Mouse (Mus musculus) cerebellum, adult 11 months (tissue): ENCODE results near the gene Hccs.
A peak's percentile ranks its signal among the peaks of the same experiment; 100 is the strongest.
"Not testable (repeated sequence)": the region's sequence is repeated elsewhere in the genome, so short reads cannot be mapped to it uniquely, and the experiment has no call there.

Experiments used
- DNase-seq: peaks from one replicate; pipeline ENCODE4 v3.0.0; 2022

The Hccs gene

DNA sequence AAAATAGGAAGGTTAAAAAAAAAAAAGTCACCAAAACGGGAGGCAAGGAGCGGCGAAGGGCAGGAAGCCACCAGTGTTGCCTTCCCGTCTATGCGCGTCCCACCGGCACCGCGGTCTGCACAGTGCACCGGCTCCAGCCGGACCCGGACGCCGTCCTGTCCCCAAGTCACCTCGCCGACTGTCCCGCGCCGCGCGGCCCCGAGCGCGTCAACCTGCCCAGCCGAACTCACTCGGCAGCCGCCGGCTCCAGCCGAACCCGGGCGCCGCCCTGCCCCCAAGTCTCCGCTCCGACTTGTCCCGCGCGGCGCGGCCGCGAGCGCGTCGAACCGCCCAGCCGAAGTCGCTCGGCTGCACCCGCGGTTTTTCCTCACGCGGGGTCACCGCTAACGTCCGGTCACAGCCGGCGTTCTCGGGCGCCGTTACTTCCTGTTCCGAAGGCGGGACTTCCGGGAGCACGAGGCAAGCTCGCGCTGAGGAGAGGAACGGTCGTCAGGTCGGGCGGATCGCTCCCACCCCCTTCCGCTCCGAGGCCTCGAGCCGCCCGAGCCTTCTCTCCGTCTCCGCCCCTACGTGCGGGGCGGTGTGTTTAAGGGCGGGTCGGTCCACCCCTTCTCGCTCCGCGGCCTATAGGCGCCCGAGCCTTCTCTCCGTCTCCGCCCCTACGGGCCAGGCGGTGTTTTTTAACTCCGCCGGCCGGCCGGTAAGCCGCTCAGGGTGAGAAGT lies at the start of gene Hccs:
Gene Hccs, minus strand, starts transcription at position 428 of the 723 bp plus-strand sequence.
- peak; percentile 82 for DNase-seq

DNA sequence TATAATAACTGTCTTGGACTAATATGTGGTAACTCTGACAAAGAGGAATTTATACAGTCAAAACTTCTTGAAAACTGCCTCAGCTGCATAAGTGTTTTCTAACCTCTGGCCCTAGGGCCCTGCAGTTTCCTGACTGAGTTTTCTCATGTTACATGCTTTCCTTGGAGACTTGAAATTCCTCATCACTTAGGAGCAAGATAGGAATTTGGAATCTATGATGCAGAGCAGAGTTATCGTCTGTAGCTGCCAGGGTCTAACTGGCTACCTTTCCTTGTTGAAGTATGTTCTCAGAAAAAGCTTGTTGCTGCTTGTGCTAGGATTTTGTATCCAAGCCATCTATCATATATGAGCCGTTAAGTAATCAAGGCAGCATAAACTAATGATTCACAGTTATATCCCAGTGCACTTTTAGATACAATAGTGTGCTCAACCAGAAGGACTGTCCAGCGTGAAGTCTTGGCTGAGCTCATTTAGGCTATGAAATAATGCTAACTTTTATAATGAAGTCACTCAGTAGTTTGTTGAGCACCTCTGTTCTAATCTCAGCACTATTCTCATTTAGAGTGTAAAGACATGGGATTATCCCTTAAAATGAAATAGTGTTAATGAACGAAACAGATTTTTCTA lies 37.1 kb upstream of the Hccs start:
- DNase-seq: no peak

DNA sequence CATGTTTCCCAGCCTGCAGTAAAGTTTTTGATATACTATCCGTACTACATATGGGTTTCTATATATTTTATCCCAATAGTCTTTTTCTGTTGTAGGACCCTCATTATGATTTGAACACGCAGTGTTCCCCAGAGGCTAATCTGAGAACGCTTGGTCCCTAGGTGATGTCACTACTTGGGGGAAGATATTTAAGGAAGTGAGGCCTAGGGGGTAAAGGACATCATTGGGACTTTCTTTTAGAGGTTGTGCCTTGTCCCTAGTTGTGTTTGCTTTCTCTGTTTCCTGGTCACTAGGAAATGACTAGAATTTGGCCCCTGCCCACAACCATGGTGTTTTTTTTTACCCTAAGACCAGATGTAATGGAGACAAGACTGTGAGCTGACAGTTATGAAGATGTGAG lies 18.0 kb upstream of the Hccs start:
- no peak for DNase-seq

DNA sequence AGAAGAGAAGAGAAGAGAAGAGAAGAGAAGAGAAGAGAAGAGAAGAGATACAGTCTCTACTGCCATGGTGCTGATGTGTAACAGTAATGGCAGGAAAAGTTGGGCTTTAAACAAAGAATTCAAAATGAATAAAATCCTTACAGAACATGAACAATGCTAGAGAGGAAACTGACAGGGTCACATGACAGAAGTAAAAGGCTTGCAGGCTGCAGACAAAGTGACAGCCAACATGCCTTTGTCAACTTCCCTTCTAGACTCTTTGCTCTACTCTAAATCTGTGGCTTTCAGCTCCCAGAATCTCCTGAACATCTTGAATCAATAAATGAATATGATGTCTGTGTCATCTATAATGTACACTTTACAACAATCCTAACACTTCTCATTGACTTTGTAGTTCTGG lies 17.4 kb upstream of the Hccs start:
- DNase-seq: no peak

DNA sequence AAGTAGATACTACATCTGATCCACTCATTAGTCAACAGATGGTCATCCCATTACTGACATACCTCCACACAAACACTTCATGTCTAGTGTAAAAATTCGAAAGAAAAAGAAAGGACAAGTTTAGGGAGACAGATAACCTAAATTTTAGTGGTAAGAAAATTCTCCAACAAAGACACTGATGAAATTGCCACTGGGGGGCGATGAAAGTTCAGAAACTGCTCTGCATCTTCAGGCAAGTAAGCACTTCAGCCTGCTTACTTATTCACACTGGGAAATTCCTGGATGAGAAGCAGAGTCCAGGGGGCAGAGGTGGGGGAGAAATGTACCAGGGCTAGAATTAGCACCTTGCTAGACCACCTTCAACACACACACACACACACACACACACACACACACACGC lies 12.1 kb upstream of the Hccs start:
- no peak for DNase-seq

DNA sequence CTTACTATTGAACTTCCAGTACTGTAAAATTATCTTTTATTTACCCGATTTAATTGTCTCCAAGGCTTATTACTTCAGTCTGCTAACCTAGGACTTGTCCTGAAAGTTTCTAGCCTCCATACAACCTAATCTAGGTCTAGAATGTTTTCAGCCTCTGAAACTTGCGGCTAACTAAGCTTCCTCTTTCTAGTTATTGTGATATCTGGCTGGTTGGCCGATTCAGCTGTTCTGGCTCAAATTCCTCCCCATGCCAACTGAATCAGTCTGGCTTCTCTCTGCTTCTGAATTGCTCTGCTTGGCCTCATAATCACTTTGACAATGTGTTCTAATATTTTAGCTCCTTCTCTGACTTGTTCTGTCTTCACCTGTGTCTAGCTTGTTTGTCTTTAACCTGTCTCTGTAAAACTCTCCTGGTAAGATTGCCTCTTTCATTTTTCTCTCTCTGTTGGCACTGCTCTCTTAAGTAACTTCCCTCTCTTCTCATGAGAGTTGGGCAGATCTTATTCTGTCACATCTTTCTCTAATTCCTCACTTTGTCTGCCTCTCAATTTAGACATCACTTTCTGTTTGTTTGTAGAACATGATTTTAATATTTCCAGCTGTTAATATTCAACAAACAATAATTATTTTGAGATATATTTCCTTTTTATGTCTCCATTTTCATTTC lies 5.9 kb upstream of the Hccs start:
- no peak for DNase-seq

DNA sequence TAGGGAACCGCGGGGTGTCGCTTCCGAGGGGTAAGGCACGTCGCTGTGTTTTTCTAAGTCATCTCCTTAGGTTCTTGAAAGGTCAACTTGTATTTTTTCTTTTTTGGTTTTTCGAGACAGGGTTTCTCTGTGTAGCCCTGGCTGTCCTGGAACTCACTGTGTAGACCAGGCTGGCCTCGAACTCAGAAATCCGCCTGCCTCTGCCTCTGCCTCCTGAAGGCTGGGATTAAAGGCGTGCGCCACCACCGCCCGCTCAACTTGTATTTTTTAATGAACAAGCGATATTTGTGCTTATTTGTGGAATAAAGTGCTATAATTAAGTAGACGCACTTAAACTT lies 465 bp upstream of the Hccs start:
- DNase-seq: not testable (repeated sequence)

DNA sequence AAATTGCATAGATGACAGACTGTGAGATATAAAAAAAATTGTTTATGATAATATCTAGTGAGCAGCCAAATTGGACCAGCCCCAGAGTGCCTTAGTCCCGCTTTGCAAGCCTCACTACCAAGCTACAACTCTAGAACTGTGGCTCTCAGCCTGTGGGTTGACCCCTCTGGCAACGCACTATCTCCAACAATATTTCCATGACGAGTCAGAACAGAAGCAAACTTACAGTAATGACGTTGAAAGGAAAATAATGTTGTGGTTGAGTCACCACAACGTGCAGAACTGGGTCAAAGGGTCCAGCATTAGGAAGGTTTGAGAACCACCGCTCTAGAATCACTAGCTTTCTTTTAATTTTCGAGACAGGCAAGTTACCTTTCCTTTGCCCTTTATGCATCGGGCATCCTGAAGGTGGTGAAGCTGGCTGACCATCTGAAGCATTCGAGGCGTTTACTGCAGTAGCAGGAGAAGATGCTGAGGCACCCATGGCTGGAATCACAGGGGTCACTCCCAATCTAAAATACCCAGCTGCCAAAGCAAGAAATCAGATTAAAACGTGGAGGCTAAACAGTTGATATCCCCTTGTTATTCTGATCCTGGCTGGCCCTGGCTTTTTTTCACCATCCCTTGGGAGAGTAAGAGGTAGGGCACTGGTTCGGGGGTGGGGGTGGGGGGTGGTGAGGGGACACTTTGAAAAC lies 959 bp downstream of the Hccs start:
- DNase-seq: no peak

DNA sequence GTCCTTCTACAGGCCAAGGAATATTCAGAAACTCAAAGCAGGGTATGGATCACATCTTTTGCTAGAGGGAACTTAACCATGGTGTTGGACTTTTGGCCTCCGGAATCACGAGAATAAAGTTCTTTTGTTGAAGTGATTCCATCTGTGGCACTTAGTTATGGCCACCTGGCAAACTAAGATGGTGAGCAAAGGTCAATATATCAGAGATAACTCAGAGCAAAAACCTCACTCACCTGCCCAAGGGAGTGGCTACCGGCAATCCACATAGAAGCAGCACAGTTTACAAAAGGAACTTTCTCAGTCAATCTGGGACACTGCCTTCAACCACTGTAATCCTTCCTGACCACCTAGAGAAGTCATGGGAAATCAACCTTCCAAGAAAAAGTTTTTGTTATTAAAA lies 11.6 kb downstream of the Hccs start:
- no peak for DNase-seq

DNA sequence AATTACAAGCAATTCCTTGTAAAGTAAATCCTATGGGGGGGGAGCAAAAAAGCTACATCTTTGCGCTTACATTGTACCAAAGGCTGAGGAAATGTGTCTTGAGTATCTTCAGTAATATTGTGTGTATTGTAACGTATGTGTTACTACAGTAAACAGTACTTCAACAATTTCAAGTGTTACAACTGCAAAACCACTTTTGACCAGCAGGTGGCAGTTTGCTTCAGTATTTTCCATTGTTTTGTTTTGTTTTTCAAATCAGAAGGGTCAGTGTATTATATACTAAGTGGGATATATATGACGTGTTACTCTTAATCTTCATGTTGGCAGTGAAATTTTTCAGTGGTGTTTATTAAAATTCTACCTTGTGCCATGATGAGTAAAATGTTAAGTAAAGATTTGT lies 16.2 kb downstream of the Hccs start:
- DNase-seq: no peak

DNA sequence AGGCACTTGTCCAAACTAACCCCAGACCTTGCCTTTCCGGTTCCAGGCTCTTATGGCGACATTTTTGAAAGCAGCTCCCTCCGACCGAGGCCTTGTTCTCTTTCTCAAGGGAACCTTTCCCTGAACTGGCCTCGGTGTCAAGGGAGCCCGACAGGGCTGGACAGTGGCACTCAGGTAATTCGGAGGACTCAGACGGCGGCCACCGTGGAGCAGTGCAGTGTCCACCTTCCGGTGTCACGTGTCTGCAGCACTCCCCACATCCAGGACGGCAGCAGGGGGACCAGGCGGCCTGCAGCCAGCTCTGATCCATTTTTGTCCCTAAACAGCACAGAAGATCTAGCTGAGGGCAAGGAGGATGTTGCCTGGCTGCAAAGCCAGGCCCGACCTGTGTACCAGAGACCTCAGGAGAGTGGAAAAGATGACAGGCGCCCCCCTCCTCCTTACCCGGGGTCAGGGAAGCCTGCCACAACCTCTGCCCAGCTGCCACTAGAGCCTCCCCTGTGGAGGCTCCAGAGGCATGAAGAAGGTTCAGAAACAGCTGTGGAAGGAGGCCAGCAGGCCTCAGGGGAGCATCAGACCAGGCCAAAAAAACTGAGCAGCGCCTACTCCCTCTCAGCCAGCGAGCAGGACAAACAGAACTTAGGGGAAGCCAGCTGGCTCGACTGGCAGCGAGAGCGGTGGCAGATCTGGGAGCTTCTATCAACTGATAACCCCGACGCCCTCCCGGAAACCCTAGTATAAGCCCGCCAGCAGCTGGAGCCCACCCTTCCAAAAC lies 17.7 kb downstream of the Hccs start:
- DNase-seq: no peak

DNA sequence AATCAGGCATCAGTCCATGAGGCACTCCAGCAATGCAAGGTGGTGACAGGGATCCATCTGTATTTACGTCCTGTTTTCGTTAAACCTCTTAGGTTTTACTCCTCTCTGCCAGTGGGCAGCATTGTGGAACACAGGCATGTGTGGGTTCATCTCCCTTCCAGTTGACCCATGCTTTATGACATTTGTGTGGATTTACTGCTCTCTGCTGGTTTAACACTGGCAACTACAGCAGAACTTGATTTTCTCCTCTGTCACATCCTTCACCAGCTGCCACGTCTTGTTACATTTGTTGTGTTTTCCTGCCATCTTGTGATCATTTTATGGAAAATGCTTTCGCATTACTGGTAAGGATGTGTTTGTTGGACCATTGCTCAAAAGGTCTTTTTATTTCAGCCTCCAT lies 20.6 kb downstream of the Hccs start:
- no peak for DNase-seq

DNA sequence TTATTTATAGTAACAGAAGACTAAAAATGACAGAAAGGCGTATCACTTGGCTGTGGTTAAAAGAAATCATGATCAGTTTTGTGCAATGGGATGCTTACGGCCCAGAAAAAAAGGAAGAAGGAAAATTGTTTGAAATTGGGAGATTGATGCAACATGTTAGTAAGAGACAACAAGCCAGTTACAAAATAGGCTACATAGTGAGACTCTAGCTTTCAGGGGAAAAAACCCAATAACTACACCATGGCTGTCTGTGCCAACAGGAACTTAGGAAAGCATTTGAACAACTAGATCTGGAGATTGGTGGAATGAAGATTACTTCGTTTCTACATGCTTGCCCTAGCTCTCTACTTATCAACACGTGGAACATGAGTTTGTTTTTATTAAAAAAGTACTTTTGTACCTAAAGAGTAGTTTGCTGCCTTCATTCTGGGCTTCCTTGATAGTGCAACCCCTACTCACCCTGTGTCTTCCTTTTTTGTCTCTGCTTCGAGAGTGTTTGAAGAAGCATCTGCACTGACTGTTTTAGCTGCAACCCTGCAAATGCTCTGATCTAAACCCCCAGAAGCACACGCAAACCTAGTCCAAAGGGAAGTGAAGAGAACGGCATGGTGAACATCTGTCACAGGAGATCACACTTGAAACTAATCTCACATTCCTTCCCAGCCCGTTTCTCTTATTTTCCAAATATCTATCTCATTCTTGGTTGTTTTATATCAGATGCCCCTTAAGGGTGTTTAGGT lies 56.6 kb downstream of the Hccs start:
- DNase-seq: no peak

DNA sequence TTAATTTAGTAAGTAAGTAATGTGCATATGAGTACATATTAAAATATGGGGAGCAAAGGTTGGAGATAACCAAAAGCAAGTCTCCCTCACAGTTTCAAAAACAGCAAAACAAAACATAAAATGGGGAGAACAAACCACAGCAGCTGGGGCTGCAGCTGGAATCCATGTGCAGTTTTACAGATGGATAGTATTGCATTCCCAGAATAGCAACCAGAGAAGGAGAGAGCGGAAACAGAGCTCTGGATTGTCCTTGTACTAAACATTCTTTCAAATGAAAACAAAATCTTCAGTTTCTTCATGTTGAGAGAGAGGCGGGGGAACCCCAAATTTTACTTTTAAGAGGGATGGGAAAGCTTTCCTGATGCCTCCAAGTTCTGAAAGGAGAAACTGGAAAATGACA lies 58.0 kb downstream of the Hccs start:
- no peak for DNase-seq

DNA sequence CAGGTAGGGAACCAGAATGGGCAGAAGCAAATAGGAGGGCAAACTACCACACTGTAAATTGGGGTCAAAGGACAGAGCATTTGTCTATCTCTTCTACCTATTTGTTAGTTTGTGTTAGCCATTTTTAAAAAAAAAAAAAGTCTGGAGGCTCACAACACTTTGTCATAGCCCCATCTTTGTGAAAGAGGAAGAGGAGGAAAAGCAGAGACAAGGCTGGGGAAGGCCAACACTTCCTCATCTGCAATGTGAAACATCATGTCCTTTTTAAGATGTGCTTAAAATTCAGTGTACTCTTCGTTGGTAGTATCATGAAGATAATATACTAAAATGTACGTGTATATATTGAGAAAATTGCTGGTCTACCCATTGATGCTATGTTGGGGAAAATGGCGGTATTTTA lies 59.1 kb downstream of the Hccs start:
- no peak for DNase-seq

DNA sequence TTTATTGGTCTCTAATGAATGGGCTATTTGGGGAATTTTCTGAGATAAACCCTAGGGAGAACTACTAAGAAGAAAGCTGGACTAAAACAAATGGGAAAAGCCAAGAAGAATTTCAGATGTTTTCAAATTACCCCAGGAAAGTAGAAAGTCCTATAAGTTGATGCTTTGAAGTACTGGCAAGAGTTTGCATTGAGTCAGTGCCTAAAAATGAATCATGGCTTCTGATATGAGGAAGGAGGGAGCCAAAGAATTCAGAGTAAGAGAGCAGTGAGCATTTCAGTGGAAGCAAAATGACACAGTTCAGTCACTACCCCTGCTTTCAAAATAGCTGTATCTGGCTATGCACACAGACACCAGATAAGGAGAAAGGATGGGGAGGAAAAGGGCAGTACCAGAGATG lies 63.4 kb downstream of the Hccs start:
- DNase-seq: no peak

DNA sequence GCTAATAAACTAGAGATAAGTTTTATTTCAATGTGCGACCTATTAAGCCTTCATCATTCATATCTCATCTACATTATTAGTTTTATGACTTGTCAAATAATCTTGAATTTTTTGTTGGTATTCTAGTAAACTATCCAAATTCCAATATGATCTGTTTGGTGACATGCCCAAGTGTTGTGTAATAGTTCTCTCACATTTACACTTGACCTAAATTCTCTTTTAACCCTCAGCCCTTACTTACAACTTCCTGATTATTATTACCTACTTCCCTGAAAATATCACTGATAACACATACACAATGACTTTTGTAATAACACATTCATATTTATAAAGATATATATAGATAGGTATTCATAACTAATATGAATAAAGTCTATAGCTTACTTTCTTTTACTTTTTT lies 64.3 kb downstream of the Hccs start:
- DNase-seq: no peak

DNA sequence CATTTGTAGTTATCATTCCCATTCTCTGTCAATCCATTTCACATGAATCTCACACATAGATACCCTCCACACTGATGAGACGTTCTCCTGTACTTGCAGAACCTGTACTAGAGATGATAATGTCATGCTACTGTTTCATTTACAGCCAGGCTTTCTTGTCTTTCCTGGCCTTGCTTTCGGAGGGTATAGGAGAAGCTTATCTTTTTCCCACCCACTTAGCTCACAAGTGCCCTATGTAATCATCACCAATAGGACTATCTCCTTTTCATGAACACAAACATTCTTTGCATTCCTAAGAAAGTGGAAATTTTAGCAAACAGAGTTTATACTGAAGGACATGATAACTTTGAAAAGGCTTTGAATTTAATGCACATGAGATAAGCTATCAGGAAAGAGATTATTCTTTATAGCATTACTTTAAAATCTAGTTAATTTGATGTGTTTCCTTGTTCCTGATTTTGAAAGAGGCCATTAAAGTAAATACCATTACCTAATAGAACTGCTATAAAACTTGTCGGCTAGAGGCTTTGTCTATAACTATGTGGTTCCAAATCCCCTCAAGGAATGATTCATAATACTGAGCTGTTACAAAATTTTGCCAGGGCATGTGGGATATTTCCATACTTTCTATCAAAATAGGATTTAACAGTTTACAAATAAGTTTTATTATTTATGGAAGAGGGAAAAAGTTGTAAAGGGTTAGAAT lies 97.7 kb downstream of the Hccs start:
- no peak for DNase-seq

DNA sequence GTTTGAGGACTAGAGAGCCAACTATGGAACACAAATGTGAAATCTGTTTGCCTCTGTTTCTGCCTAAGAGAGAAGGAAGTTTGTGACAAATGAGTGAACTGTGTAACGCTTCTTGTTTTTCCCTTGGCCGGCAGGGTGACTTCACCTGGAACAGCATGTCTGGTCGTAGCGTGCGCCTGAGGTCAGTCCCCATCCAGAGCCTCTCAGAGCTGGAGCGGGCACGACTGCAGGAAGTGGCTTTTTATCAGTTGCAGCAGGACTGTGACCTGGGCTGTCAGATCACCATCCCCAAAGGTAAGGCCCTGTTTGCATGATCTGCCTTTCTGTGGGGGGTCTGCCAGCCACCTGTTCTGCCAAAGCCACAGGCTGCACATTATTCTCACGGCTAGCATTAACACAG lies 100.1 kb downstream of the Hccs start:
- DNase-seq: no peak

DNA sequence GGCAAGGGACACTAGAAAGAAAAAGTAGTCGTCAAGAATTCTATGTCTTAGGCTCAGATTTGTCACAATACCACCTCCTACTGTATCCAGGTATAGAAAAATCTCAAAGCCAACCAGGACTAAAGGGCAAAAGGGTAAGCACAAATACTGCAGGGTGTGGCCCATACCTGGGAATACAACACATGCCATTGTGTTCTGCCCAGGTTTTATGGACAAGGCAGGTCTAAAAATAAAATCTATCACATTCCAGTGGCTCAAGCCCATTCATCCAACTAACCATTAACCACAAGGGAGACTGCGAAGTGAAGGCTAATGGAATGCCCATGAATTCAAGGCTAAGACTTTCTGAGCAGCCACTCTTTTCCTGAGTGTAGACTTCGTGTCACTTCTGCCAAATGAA lies 110.2 kb downstream of the Hccs start:
- no peak for DNase-seq
